Mouse (Mus musculus): ENCODE measurements around the gene Slc4a8. TPM values are rescaled to one million over a fixed set of nuclear protein-coding genes. Genes with fewer than 3 reads are reported as not detected.
"Not testable (repeated sequence)": the region's sequence is repeated elsewhere in the genome, so short reads cannot be mapped to it uniquely, and the experiment has no call there.

The Slc4a8 gene
- polyA plus RNA-seq, 1 experiment = 0.91 TPM

- no peak overlapping the region for H3K27ac ChIP-seq (replicated peaks; ENCODE audit: low read depth, low read length)
- H3K4me1 ChIP-seq (ENCODE audit: control insufficient read depth, insufficient read depth, insufficient read length, low read length) = 0 out of 2 replicates have a peak, but pooled peaks cover 2% of the 10 kb centered on the region
- H3K4me3 ChIP-seq (ENCODE audit: insufficient read depth, low read depth, low read length) = no peak overlapping the region
Observed at GRCm38 (mm10) chr15:100818860-100819259, 57.3 kb downstream of the Slc4a8 start.

GRCm38 (mm10) chr15:100821824-100822223 lies 60.3 kb downstream of the Slc4a8 start:
- Histone ChIP-seq H3K4me1 (ENCODE audit: control insufficient read depth, insufficient read depth, insufficient read length, low read length) (no peaks in the 10 kb centered on the region), H3K27ac (replicated peaks; ENCODE audit: low read depth, low read length) (no peak overlapping the region), H3K4me3 (ENCODE audit: insufficient read depth, low read depth, low read length) (no peak overlapping the region)

- H3K27ac ChIP-seq (replicated peaks; ENCODE audit: low read depth, low read length); H3K4me1 ChIP-seq (ENCODE audit: control insufficient read depth, insufficient read depth, insufficient read length, low read length); H3K4me3 ChIP-seq (ENCODE audit: insufficient read depth, low read depth, low read length): not testable (repeated sequence)
Observed at GRCm38 (mm10) chr15:100822370-100822769, 60.8 kb downstream of the Slc4a8 start.

GRCm38 (mm10) chr15:100825249-100825856 lies 63.8 kb downstream of the Slc4a8 start:
- H3K4me1 ChIP-seq (ENCODE audit: control insufficient read depth, insufficient read depth, insufficient read length, low read length) = no peaks in the 10 kb centered on the region
- H3K4me3 ChIP-seq (ENCODE audit: insufficient read depth, low read depth, low read length) = no peak overlapping the region
- no peak overlapping the region for H3K27ac ChIP-seq (replicated peaks; ENCODE audit: low read depth, low read length)

GRCm38 (mm10) chr15:100826076-100826475 lies 64.5 kb downstream of the Slc4a8 start:
- Histone ChIP-seq H3K4me3 (ENCODE audit: insufficient read depth, low read depth, low read length) (no peak overlapping the region), H3K27ac (replicated peaks; ENCODE audit: low read depth, low read length) (no peak overlapping the region), H3K4me1 (ENCODE audit: control insufficient read depth, insufficient read depth, insufficient read length, low read length) (no peaks in the 10 kb centered on the region)

- Histone ChIP-seq H3K4me1 (ENCODE audit: control insufficient read depth, insufficient read depth, insufficient read length, low read length) (no peaks in the 10 kb centered on the region), H3K27ac (replicated peaks; ENCODE audit: low read depth, low read length) (no peak overlapping the region), H3K4me3 (ENCODE audit: insufficient read depth, low read depth, low read length) (no peak overlapping the region)
Observed at GRCm38 (mm10) chr15:100829775-100830174, 68.2 kb downstream of the Slc4a8 start.

GRCm38 (mm10) chr15:100830682-100831081 lies 69.1 kb downstream of the Slc4a8 start:
- H3K27ac ChIP-seq (replicated peaks; ENCODE audit: low read depth, low read length) = no peak overlapping the region
- H3K4me1 ChIP-seq (ENCODE audit: control insufficient read depth, insufficient read depth, insufficient read length, low read length) = no peaks in the 10 kb centered on the region
- no peak overlapping the region for H3K4me3 ChIP-seq (ENCODE audit: insufficient read depth, low read depth, low read length)

GRCm38 (mm10) chr15:100832144-100832543 lies 70.6 kb downstream of the Slc4a8 start:
- Histone ChIP-seq H3K4me1 (ENCODE audit: control insufficient read depth, insufficient read depth, insufficient read length, low read length) (no peaks in the 10 kb centered on the region), H3K27ac (replicated peaks; ENCODE audit: low read depth, low read length) (no peak overlapping the region), H3K4me3 (ENCODE audit: insufficient read depth, low read depth, low read length) (no peak overlapping the region)

- Histone ChIP-seq H3K4me1 (ENCODE audit: control insufficient read depth, insufficient read depth, insufficient read length, low read length) (no peaks in the 10 kb centered on the region), H3K27ac (replicated peaks; ENCODE audit: low read depth, low read length) (no peak overlapping the region), H3K4me3 (ENCODE audit: insufficient read depth, low read depth, low read length) (no peak overlapping the region)
Observed at GRCm38 (mm10) chr15:100832784-100833183, 71.2 kb downstream of the Slc4a8 start.

GRCm38 (mm10) chr15:100836729-100837128 lies 75.2 kb downstream of the Slc4a8 start:
- Histone ChIP-seq H3K4me3 (ENCODE audit: insufficient read depth, low read depth, low read length) (no peak overlapping the region), H3K4me1 (ENCODE audit: control insufficient read depth, insufficient read depth, insufficient read length, low read length) (no peaks in the 10 kb centered on the region), H3K27ac (replicated peaks; ENCODE audit: low read depth, low read length) (no peak overlapping the region)

- Histone ChIP-seq H3K4me3 (ENCODE audit: insufficient read depth, low read depth, low read length) (no peak overlapping the region), H3K27ac (replicated peaks; ENCODE audit: low read depth, low read length) (no peak overlapping the region), H3K4me1 (ENCODE audit: control insufficient read depth, insufficient read depth, insufficient read length, low read length) (no peaks in the 10 kb centered on the region)
Observed at GRCm38 (mm10) chr15:100838607-100839207, 77.2 kb downstream of the Slc4a8 start.

GRCm38 (mm10) chr15:100844336-100844735 lies 82.8 kb downstream of the Slc4a8 start:
- Histone ChIP-seq H3K27ac (replicated peaks; ENCODE audit: low read depth, low read length) (no peak overlapping the region), H3K4me3 (ENCODE audit: insufficient read depth, low read depth, low read length) (no peak overlapping the region), H3K4me1 (ENCODE audit: control insufficient read depth, insufficient read depth, insufficient read length, low read length) (no peaks in the 10 kb centered on the region)

GRCm38 (mm10) chr15:100845049-100845879 lies 83.7 kb downstream of the Slc4a8 start:
- Histone ChIP-seq H3K4me1 (ENCODE audit: control insufficient read depth, insufficient read depth, insufficient read length, low read length) (no peaks in the 10 kb centered on the region), H3K4me3 (ENCODE audit: insufficient read depth, low read depth, low read length) (no peak overlapping the region), H3K27ac (replicated peaks; ENCODE audit: low read depth, low read length) (no peak overlapping the region)

GRCm38 (mm10) chr15:100847193-100847592 lies 85.6 kb downstream of the Slc4a8 start:
- Histone ChIP-seq H3K4me3 (ENCODE audit: insufficient read depth, low read depth, low read length) (no peak overlapping the region), H3K4me1 (ENCODE audit: control insufficient read depth, insufficient read depth, insufficient read length, low read length) (no peaks in the 10 kb centered on the region), H3K27ac (replicated peaks; ENCODE audit: low read depth, low read length) (no peak overlapping the region)

- H3K4me3 ChIP-seq (ENCODE audit: insufficient read depth, low read depth, low read length) = no peak overlapping the region
- no peaks in the 10 kb centered on the region for H3K4me1 ChIP-seq (ENCODE audit: control insufficient read depth, insufficient read depth, insufficient read length, low read length)
- H3K27ac ChIP-seq (replicated peaks; ENCODE audit: low read depth, low read length) = no peak overlapping the region
Observed at GRCm38 (mm10) chr15:100857586-100857985, 96.0 kb downstream of the Slc4a8 start.

Measured in brown adipose tissue, adult 24 weeks (tissue).